Mouse (Mus musculus): ENCODE results near the gene Dedd2. TPM values are rescaled to one million over a fixed set of nuclear protein-coding genes. Genes with fewer than 3 reads are reported as not detected.

Dedd2 gene
- total and polyA plus RNA-seq, 2 experiments from 2014 or later: 9.5 to 33.8 TPM

DNA sequence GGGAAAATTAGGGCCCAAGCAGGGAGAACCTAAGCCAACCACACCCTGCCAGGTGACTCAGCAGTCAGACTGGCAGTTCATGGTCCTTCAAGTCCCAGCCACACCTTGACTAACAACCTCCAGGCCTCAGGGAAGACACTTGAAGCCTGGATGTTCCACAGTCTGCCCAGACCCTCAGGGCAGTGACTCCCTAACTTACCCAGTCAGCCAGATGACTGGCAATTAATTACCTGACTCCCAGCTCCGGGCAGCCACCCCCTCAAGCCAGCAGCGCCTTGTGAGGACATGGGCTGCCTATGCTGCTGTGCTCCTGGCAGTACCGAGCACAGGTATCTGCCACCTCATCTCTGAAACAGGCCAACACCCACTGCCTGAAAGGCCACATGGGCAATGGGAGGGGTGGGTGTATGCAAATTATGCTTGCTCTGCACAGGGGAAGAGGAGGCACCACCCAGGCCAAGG, 11.2 kb downstream of the Dedd2 start:
- Histone ChIP-seq H3K9ac (replicated peaks; ENCODE audit: low read depth, low read length) (no peak overlapping the region), H3K27me3 (ENCODE audit: control insufficient read depth, insufficient read depth, low read length) (no peaks in the 10 kb centered on the region), H3K4me3 (ENCODE audit: low read depth, low read length) (no peak overlapping the region), H3K36me3 (replicated peaks; ENCODE audit: control insufficient read depth, insufficient read depth, low read length) (peaks cover 37% of the 10 kb centered on the region), H3K4me1 (ENCODE audit: control insufficient read depth, insufficient read depth) (no peaks in the 10 kb centered on the region), H3K4me2 (ENCODE audit: low read depth, low read length) (no peak overlapping the region), H3K27ac (ENCODE audit: low read depth) (no peak overlapping the region), H3K9me3 (replicated peaks; ENCODE audit: control insufficient read depth, low read length) (no peaks in the 10 kb centered on the region)
- no peak for DNase-seq (ENCODE audit: low spot score)
- ATAC-seq (ENCODE audit: insufficient read depth, low read depth): no peak
- no peak for TF ChIP-seq EP300 (IDR thresholded peaks at IDR 0.05; ENCODE audit: low read depth)
- no peak for TF ChIP-seq CTCF (IDR thresholded peaks at IDR 0.05; ENCODE audit: low read depth)
- 78% methylated on average over 3 of the region's 3 CpGs for WGBS

DNA sequence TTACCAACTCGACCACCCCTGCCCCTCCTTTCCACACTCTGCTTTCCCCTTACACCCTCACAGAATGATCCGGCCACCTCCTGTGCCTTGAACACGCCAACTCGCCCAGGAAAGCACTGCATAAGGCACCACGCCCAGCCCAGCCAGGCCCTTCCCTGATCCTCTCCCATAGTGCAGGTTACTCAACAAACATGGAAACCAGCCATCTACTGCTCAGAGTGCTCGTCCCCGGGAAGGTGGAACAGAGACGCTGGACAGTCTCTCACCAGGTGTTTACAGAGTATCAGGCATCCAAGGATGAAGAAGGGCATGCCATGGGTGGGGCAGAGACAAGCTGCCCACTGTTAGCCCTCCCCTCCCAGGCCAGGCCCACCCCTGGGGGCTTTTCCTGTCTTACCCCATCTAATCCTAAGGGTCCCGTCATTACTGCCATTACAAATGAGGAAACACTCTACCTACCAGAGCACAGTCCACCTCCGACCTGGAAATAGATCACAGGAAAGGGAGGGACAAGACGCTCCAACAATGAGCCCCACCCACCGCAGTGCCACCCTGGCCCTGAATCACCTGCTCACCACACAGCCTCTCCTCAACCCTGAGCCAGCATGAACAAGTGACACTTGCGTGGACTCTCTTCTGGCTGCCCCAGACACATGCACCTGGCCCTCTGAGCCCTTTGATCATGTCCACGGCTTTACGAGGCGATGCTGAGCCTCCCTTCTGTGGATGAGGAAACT, 14.2 kb downstream of the Dedd2 start:
- Histone ChIP-seq H3K27ac (ENCODE audit: low read depth) (no peak overlapping the region), H3K27me3 (ENCODE audit: control insufficient read depth, insufficient read depth, low read length) (no peaks in the 10 kb centered on the region), H3K4me2 (ENCODE audit: low read depth, low read length) (no peak overlapping the region), H3K4me3 (ENCODE audit: low read depth, low read length) (no peak overlapping the region), H3K4me1 (ENCODE audit: control insufficient read depth, insufficient read depth) (no peaks in the 10 kb centered on the region), H3K9me3 (replicated peaks; ENCODE audit: control insufficient read depth, low read length) (no peaks in the 10 kb centered on the region), H3K36me3 (replicated peaks; ENCODE audit: control insufficient read depth, insufficient read depth, low read length) (peaks cover 43% of the 10 kb centered on the region), H3K9ac (replicated peaks; ENCODE audit: low read depth, low read length) (no peak overlapping the region)
- 85% methylated on average over 16 of the region's 16 CpGs for WGBS
- no peak for ATAC-seq (ENCODE audit: insufficient read depth, low read depth)
- TF ChIP-seq EP300 (IDR thresholded peaks at IDR 0.05; ENCODE audit: low read depth): no peak
- no peak for TF ChIP-seq CTCF (IDR thresholded peaks at IDR 0.05; ENCODE audit: low read depth)
- DNase-seq (ENCODE audit: low spot score): no peak

DNA sequence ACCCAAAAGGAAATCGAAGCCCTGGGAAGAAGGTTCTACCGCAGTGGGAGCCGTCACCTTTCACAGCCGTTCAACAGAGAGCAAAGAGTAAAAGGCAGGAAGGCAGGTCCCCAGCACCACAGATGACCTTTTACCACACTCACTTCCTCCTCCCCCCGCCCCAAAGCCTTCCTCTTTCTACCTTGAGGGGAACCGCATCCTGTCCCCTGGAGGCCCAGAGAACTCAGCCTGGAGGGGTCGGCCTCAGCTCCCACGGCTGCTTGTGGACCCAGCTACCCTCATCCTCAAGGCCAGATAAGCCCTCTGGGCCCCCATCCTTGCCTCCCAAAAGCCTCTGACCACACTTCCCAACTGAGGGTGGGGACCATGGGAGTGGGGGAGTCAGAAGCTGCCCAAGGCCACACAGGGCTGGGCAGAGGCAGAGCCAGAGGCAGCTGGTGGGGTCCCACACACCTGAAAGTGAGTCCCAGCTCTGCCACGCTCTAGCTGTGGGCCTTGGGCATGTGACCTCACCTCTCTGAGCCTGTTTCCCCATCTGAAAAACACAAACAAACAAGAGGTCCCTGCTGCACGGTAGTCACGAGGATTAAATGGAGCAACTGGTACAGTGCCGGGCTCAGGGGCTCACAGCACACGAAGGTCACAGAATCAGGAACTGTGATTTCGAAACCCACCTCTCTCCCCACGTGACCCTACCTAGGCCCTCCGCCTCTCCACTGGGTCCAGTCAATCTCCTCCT, 14.9 kb downstream of the Dedd2 start:
- Histone ChIP-seq H3K9me3 (replicated peaks; ENCODE audit: control insufficient read depth, low read length) (no peaks in the 10 kb centered on the region), H3K27me3 (ENCODE audit: control insufficient read depth, insufficient read depth, low read length) (no peaks in the 10 kb centered on the region), H3K4me2 (ENCODE audit: low read depth, low read length) (no peak overlapping the region), H3K4me1 (ENCODE audit: control insufficient read depth, insufficient read depth) (no peaks in the 10 kb centered on the region), H3K36me3 (replicated peaks; ENCODE audit: control insufficient read depth, insufficient read depth, low read length) (peaks cover 35% of the 10 kb centered on the region), H3K27ac (ENCODE audit: low read depth) (peak overlapping the region; percentile 12; the same call in 1 of the 2 replicates), H3K9ac (replicated peaks; ENCODE audit: low read depth, low read length) (no peak overlapping the region), H3K4me3 (ENCODE audit: low read depth, low read length) (no peak overlapping the region)
- WGBS: 74% methylated on average over 16 of the region's 16 CpGs
- no peak for DNase-seq (ENCODE audit: low spot score)
- TF ChIP-seq CTCF (IDR thresholded peaks at IDR 0.05; ENCODE audit: low read depth) (no peak), EP300 (IDR thresholded peaks at IDR 0.05; ENCODE audit: low read depth) (no peak)
- ATAC-seq (ENCODE audit: insufficient read depth, low read depth): no peak

- Histone ChIP-seq H3K36me3 (replicated peaks; ENCODE audit: control insufficient read depth, insufficient read depth, low read length) (peaks cover 18% of the 10 kb centered on the region), H3K4me3 (ENCODE audit: low read depth, low read length) (no peak overlapping the region), H3K9me3 (replicated peaks; ENCODE audit: control insufficient read depth, low read length) (no peaks in the 10 kb centered on the region), H3K4me1 (ENCODE audit: control insufficient read depth, insufficient read depth) (no peaks in the 10 kb centered on the region), H3K4me2 (ENCODE audit: low read depth, low read length) (no peak overlapping the region), H3K27ac (ENCODE audit: low read depth) (no peak overlapping the region), H3K9ac (replicated peaks; ENCODE audit: low read depth, low read length) (no peak overlapping the region), H3K27me3 (ENCODE audit: control insufficient read depth, insufficient read depth, low read length) (no peaks in the 10 kb centered on the region)
- ATAC-seq (ENCODE audit: insufficient read depth, low read depth) (no peak), DNase-seq (ENCODE audit: low spot score) (no peak)
- WGBS: 86% methylated on average over 20 of the region's 20 CpGs
- no peak for TF ChIP-seq CTCF (IDR thresholded peaks at IDR 0.05; ENCODE audit: low read depth)
- TF ChIP-seq EP300 (IDR thresholded peaks at IDR 0.05; ENCODE audit: low read depth): no peak
Measured at GRCm38 (mm10) chr7:25203624-25204023, 16.8 kb downstream of the Dedd2 start.

DNA sequence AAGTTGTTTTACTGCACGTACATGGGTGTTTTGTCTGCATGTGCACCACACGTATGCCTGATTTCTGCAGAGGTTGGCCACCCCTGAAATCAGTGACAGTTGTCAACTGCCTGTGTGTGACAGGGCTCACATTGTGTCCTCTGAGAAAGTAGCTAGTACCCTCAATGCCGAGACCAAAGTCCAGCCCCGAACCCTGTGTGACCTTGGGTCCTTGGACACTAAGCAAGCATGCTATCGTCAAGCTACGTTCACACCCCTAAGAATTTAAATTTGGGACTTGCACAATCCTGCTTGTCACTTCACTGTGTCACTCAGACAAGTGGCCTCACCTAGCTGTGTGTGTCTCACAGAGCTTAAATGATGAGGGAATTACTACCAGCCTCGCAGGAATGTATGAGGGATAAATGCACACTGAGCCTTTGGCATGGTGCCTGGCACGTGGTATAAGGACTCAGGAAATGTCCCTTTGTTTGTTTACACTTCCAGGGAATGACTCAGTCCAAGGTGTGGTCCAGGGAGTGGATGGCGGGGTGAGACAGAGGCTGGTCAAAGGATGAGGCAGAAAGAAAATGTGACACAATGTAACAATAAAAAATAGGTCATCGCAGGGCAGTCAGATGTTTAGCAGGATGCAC, 22.9 kb downstream of the Dedd2 start:
- ATAC-seq (ENCODE audit: insufficient read depth, low read depth) (peak; percentile 75), DNase-seq (ENCODE audit: low spot score) (peak; percentile 9)
- H3K4me3 ChIP-seq (ENCODE audit: low read depth, low read length): no peak overlapping the region
- H3K27ac ChIP-seq (ENCODE audit: low read depth): no peak overlapping the region
- H3K9ac ChIP-seq (replicated peaks; ENCODE audit: low read depth, low read length): no peak overlapping the region
- H3K4me2 ChIP-seq (ENCODE audit: low read depth, low read length): no peak overlapping the region
- H3K4me1 ChIP-seq (ENCODE audit: control insufficient read depth, insufficient read depth): no peaks in the 10 kb centered on the region
- WGBS: 32% methylated on average over 10 of the region's 10 CpGs
- no peaks in the 10 kb centered on the region for H3K27me3 ChIP-seq (ENCODE audit: control insufficient read depth, insufficient read depth, low read length)
- TF ChIP-seq EP300 (IDR thresholded peaks at IDR 0.05; ENCODE audit: low read depth) (no peak), CTCF (IDR thresholded peaks at IDR 0.05; ENCODE audit: low read depth) (no peak)
- no peaks in the 10 kb centered on the region for H3K9me3 ChIP-seq (replicated peaks; ENCODE audit: control insufficient read depth, low read length)
- peaks cover 2% of the 10 kb centered on the region for H3K36me3 ChIP-seq (replicated peaks; ENCODE audit: control insufficient read depth, insufficient read depth, low read length)
